Mouse (Mus musculus): Measurements from ENCODE around the gene Fcf1. TPM values are rescaled to one million over a fixed set of nuclear protein-coding genes. Genes with fewer than 3 reads are reported as not detected.

Fcf1 gene
- polyA plus RNA-seq, 1 experiment, result 100 TPM

DNA sequence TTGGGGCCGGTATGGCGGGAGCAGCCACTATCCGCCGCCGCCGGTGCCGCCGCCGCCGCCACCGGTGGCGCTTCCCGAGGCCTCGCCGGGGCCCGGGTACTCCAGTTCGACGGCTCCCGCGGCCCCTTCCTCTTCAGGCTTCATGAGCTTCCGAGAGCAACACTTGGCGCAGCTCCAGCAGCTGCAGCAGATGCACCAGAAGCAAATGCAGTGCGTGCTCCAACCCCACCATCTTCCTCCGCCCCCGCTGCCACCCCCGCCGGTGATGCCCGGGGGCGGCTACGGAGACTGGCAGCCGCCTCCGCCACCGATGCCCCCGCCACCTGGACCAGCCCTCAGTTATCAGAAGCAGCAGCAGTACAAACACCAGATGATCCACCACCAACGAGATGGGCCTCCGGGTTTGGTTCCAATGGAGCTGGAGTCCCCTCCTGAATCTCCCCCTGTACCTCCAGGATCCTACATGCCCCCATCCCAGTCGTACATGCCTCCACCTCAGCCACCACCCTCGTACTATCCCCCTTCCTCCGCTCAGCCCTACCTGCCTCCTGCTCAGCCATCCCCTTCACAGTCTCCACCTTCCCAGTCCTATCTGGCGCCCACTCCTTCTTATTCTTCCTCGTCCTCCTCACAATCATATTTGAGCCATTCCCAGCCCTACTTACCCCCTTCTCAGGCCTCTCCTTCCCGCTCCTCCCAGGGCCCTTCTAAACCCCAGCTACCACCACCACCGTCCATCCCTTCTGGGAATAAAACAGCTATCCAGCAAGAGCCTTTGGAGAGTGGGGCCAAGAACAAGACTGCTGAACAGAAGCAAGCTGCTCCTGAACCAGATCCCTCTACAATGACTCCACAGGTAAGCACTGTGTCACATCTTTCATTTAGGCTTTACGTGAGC lies 26.1 kb downstream of the Fcf1 start:
- peaks cover 8% of the 10 kb centered on the region for H3K4me1 ChIP-seq (ENCODE audit: control insufficient read depth, insufficient read depth, low read length)
- peak overlapping the region; percentile 93 for H3K4me3 ChIP-seq (ENCODE audit: insufficient read depth, low read length)
- no peak overlapping the region for H3K27ac ChIP-seq (ENCODE audit: insufficient read depth, low read length)
- TF ChIP-seq POLR2A (IDR thresholded peaks at IDR 0.05; ENCODE audit: low read depth, low read length), result peak; percentile 17; the same call in 1 of the 2 replicates
- no peak for TF ChIP-seq CTCF (IDR thresholded peaks at IDR 0.05; ENCODE audit: borderline replicate concordance, insufficient read depth, low read length)

DNA sequence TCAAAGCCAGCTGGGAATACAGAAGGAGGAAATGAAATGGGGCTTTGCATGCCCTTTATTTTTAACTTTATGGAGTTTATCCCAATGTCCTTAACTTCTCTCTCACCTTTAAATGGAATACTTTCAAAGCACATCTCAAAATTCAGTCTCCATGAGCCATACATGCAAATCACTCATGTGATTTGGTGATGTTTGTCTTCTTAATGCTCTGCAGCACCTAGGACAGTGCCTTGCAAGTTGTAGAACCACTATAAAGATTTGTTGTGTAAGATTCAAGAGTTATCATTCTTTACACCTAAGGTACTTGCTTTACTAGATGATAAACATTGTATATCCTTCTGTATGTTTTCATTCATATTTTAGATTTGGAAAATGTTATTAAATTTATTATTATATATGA lies 28.4 kb downstream of the Fcf1 start:
- TF ChIP-seq CTCF (IDR thresholded peaks at IDR 0.05; ENCODE audit: borderline replicate concordance, insufficient read depth, low read length) (no peak), POLR2A (IDR thresholded peaks at IDR 0.05; ENCODE audit: low read depth, low read length) (no peak)
- H3K4me3 ChIP-seq (ENCODE audit: insufficient read depth, low read length), result peak overlapping the region; percentile 37
- H3K4me1 ChIP-seq (ENCODE audit: control insufficient read depth, insufficient read depth, low read length), result peaks cover 8% of the 10 kb centered on the region
- no peak overlapping the region for H3K27ac ChIP-seq (ENCODE audit: insufficient read depth, low read length)

DNA sequence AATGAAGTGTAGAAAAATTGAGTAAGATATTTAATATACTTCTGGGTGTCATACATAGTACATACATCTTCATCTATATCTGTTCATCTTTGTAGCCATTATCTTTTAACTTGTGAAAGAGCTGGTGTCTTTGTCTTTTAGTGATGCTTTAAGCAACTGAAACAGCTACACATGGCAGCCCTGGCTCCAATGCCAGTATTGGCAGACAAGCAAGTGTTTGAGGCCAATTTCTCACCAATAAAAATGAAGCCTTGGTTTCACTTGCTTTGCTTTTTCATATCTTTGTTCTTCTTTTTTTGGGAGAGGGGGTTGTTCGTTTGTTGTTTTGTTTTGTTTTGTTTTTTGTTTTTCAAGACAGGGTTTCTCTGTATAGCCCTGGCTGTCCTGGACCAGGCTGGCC lies 35.5 kb downstream of the Fcf1 start:
- Histone ChIP-seq H3K4me1 (ENCODE audit: control insufficient read depth, insufficient read depth, low read length) (0 out of 2 replicates have a peak, but pooled peaks cover 3% of the 10 kb centered on the region), H3K27ac (ENCODE audit: insufficient read depth, low read length) (no peak overlapping the region), H3K4me3 (ENCODE audit: insufficient read depth, low read length) (no peak overlapping the region)
- no peak for TF ChIP-seq POLR2A (IDR thresholded peaks at IDR 0.05; ENCODE audit: low read depth, low read length)
- TF ChIP-seq CTCF (IDR thresholded peaks at IDR 0.05; ENCODE audit: borderline replicate concordance, insufficient read depth, low read length), result no peak

DNA sequence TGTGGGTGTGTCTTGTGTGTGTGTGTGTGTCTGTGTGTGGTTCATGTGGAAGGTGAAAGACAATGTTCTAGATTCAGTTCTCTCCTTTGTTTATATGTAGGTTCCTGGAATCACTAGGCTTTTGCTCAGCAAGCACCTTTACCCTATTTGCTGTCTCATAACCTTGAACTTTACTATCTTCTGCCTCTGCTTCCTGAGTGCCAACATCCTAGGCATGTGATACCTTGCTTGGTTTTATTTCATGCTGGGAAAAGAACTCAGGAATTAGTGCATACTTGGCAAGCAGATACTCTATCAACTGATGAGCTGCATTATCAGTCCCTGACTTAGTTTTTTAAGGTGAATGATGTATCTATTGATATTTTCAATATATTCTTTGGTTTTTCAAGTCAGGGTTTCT lies 36.3 kb downstream of the Fcf1 start:
- Histone ChIP-seq H3K4me1 (ENCODE audit: control insufficient read depth, insufficient read depth, low read length) (0 out of 2 replicates have a peak, but pooled peaks cover 3% of the 10 kb centered on the region), H3K4me3 (ENCODE audit: insufficient read depth, low read length) (no peak overlapping the region), H3K27ac (ENCODE audit: insufficient read depth, low read length) (no peak overlapping the region)
- TF ChIP-seq POLR2A (IDR thresholded peaks at IDR 0.05; ENCODE audit: low read depth, low read length) (no peak), CTCF (IDR thresholded peaks at IDR 0.05; ENCODE audit: borderline replicate concordance, insufficient read depth, low read length) (no peak)

DNA sequence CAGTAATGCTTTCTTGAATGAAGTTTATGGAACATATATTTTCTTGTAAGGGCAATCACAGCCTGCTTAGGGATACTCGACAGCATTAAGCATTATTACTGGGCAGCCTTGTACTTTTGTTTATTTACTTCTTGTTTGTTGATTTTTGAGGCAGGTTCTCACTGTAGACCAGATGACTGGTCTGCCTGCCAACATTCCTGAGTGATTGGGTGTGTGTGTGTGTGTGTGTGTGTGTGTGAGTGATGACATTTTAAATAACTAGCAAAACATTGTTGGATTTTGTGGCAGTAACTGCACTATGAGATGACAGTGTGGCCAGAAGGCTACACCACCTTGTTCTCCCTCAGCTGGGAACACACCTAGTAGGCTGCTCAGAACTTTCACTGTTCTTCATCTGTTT lies 39.1 kb downstream of the Fcf1 start:
- TF ChIP-seq POLR2A (IDR thresholded peaks at IDR 0.05; ENCODE audit: low read depth, low read length), result no peak
- TF ChIP-seq CTCF (IDR thresholded peaks at IDR 0.05; ENCODE audit: borderline replicate concordance, insufficient read depth, low read length), result no peak
- H3K4me3 ChIP-seq (ENCODE audit: insufficient read depth, low read length), result no peak overlapping the region
- 0 out of 2 replicates have a peak, but pooled peaks cover 3% of the 10 kb centered on the region for H3K4me1 ChIP-seq (ENCODE audit: control insufficient read depth, insufficient read depth, low read length)
- H3K27ac ChIP-seq (ENCODE audit: insufficient read depth, low read length), result no peak overlapping the region

DNA sequence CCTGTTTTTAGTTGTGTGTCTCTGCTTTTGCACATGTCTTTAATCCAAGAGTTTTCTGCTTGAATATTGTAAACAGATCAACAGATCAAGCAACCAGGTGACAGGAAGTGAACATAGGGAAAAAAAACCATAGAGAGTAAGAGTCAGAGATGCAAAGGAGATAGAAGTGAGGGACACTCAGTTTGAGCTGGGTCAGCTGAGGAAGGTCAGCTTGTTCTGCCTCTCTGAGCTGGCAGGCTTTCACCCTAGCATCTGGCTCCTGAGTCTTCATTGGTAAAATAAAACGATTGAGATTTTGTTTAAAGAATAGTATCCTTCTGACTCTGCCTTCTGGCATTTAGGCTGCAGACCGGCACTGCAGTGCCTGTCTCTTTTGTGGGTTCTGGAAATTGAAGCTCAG lies 39.8 kb downstream of the Fcf1 start:
- no peak overlapping the region for H3K27ac ChIP-seq (ENCODE audit: insufficient read depth, low read length)
- 0 out of 2 replicates have a peak, but pooled peaks cover 3% of the 10 kb centered on the region for H3K4me1 ChIP-seq (ENCODE audit: control insufficient read depth, insufficient read depth, low read length)
- TF ChIP-seq CTCF (IDR thresholded peaks at IDR 0.05; ENCODE audit: borderline replicate concordance, insufficient read depth, low read length) (no peak), POLR2A (IDR thresholded peaks at IDR 0.05; ENCODE audit: low read depth, low read length) (no peak)
- H3K4me3 ChIP-seq (ENCODE audit: insufficient read depth, low read length), result no peak overlapping the region

DNA sequence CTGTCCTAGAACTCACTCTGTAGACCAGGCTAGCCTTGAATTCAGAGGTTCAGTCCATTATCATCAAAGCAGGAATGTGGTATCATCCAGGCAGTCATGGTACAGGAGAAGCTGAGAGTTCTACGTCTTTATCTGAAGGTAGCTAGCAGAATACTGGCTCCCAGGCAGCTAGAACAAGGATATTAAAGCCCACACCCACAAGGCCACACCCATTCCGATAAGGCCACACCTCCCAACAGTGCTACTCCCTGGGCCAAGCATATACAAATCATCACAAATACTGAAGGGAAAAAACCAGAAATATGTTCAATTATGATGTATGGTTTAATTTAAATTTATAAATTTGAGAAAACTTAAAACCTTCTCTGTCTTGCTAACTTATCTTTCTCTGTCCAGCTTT lies 41.5 kb downstream of the Fcf1 start:
- 0 out of 2 replicates have a peak, but pooled peaks cover 3% of the 10 kb centered on the region for H3K4me1 ChIP-seq (ENCODE audit: control insufficient read depth, insufficient read depth, low read length)
- H3K4me3 ChIP-seq (ENCODE audit: insufficient read depth, low read length), result no peak overlapping the region
- TF ChIP-seq POLR2A (IDR thresholded peaks at IDR 0.05; ENCODE audit: low read depth, low read length) (no peak), CTCF (IDR thresholded peaks at IDR 0.05; ENCODE audit: borderline replicate concordance, insufficient read depth, low read length) (no peak)
- H3K27ac ChIP-seq (ENCODE audit: insufficient read depth, low read length), result no peak overlapping the region

DNA sequence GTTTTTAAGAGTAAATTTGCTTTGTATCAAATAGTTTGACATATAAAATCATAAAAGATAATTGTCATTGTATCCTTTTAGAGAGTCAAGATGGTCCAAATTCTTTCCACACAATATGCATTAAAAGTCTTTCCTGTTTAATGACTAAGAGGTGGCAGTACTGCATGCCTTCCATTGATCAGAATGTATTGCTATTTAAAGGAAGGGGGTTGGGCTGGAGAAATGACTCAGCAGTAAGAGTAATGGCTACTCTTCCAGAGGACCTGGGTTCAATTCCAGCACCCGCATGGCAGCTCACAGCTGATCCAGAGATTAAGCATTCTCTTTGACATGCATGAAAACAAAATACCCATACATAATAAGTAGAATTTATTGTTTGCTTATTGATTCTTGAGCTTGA lies 51.4 kb downstream of the Fcf1 start:
- H3K27ac ChIP-seq (ENCODE audit: insufficient read depth, low read length), result no peak overlapping the region
- no peaks in the 10 kb centered on the region for H3K4me1 ChIP-seq (ENCODE audit: control insufficient read depth, insufficient read depth, low read length)
- TF ChIP-seq CTCF (IDR thresholded peaks at IDR 0.05; ENCODE audit: borderline replicate concordance, insufficient read depth, low read length) (no peak), POLR2A (IDR thresholded peaks at IDR 0.05; ENCODE audit: low read depth, low read length) (no peak)
- no peak overlapping the region for H3K4me3 ChIP-seq (ENCODE audit: insufficient read depth, low read length)

DNA sequence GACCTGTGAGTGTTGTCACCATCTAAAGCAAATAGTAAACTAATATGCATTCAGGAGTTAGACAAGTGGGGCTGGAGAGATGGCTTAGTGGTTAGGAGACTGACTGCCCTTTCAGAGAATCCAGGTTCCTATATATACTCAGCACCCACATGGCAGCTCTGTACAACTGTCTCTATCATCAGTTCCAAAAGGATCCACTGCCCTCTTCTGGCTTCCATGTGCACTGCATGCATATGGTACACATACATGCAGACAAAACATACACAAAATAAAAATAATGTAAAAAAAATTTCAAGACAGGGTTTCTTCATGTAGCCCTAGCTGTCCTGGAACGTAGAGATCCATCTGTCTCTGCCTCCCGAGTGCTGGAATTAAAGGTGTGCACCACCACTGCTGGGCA lies 62.0 kb downstream of the Fcf1 start:
- Histone ChIP-seq H3K27ac (ENCODE audit: insufficient read depth, low read length) (no peak overlapping the region), H3K4me3 (ENCODE audit: insufficient read depth, low read length) (no peak overlapping the region), H3K4me1 (ENCODE audit: control insufficient read depth, insufficient read depth, low read length) (no peaks in the 10 kb centered on the region)
- TF ChIP-seq CTCF (IDR thresholded peaks at IDR 0.05; ENCODE audit: borderline replicate concordance, insufficient read depth, low read length) (no peak), POLR2A (IDR thresholded peaks at IDR 0.05; ENCODE audit: low read depth, low read length) (no peak)

Other genes starting within 250 kb of the Fcf1 start
- 203 and 205 TPM in 2 replicates for gene Npc2, start 197.7 kb upstream of the Fcf1 start, polyA plus RNA-seq (2011; ENCODE audit: insufficient read length, low read depth, missing spikeins)
- gene Isca2, start 197.6 kb upstream of the Fcf1 start, polyA plus RNA-seq (2011; ENCODE audit: insufficient read length, low read depth, missing spikeins), result 44.7 and 50.5 TPM in 2 replicates
- 182 and 264 TPM in 2 replicates for gene Ltbp2, start 94.4 kb upstream of the Fcf1 start, polyA plus RNA-seq (2011; ENCODE audit: insufficient read length, low read depth, missing spikeins)
- 29.0 and 29.4 TPM in 2 replicates for gene Arel1, start within 50 bp of the Fcf1 start, polyA plus RNA-seq (2011; ENCODE audit: insufficient read length, low read depth, missing spikeins)
- gene Ylpm1, start 25.4 kb downstream of the Fcf1 start, polyA plus RNA-seq (2011; ENCODE audit: insufficient read length, low read depth, missing spikeins), result 48.7 and 61.3 TPM in 2 replicates
- 1.2 and 1.5 TPM in 2 replicates for gene Prox2, start 139.9 kb downstream of the Fcf1 start, polyA plus RNA-seq (2011; ENCODE audit: insufficient read length, low read depth, missing spikeins)
- 145 and 151 TPM in 2 replicates for gene Dlst, start 139.9 kb downstream of the Fcf1 start, polyA plus RNA-seq (2011; ENCODE audit: insufficient read length, low read depth, missing spikeins)
- gene Rps6kl1, start 180.4 kb downstream of the Fcf1 start, polyA plus RNA-seq (2011; ENCODE audit: insufficient read length, low read depth, missing spikeins), result not detected in 2 replicates
- gene Pgf, start 206.9 kb downstream of the Fcf1 start, polyA plus RNA-seq (2011; ENCODE audit: insufficient read length, low read depth, missing spikeins), result 3.7 and 6.6 TPM in 2 replicates
- gene Eif2b2, start 248.6 kb downstream of the Fcf1 start, polyA plus RNA-seq (2011; ENCODE audit: insufficient read length, low read depth, missing spikeins), result 51.1 and 54.8 TPM in 2 replicates